Mouse (Mus musculus): ENCODE results near the gene Ddias. TPM values are rescaled to one million over a fixed set of nuclear protein-coding genes. Genes with fewer than 3 reads are reported as not detected.
"Not testable (repeated sequence)": the region's sequence is repeated elsewhere in the genome, so short reads cannot be mapped to it uniquely, and the experiment has no call there.

Gene Ddias
- polyA plus RNA-seq (2016; fragmentation: Nextera tagmentation; extraction: Ambion mirVana): 17.1 and 19.3 TPM in 2 replicates

- peak within 1 kb of the TSS; percentile 58 for H3K4me3 ChIP-seq
- H3K36me3 ChIP-seq: no peaks in the 10 kb centered on the region
- H3K4me2 ChIP-seq (replicated peaks): peak within 1 kb of the TSS; percentile 70
- peak within 1 kb of the TSS; percentile 96 for H3K27ac ChIP-seq (replicated peaks)
- ATAC-seq (ENCODE audit: low FRiP score, low read depth): peak; percentile 91
- H3K27me3 ChIP-seq: no peaks in the 10 kb centered on the region
- WGBS: under 1% methylated on average over 53 of the region's 53 CpGs
- no peaks in the 10 kb centered on the region for H3K9me3 ChIP-seq
- peak within 1 kb of the TSS; percentile 75 for H3K9ac ChIP-seq (replicated peaks)
- H3K4me1 ChIP-seq: peaks cover 16% of the 10 kb centered on the region
Measured at GRCm38 (mm10) chr7:92874116-92874675, at the start of gene Ddias, which contains the start of gene Prcp. Ddias (minus strand) TSS chr7:92874247. Prcp (plus strand) TSS chr7:92874470.

- Histone ChIP-seq H3K4me2 (replicated peaks) (no peak overlapping the region), H3K27me3 (no peaks in the 10 kb centered on the region), H3K4me1 (no peaks in the 10 kb centered on the region), H3K9me3 (no peaks in the 10 kb centered on the region), H3K4me3 (no peak overlapping the region), H3K9ac (replicated peaks) (no peak overlapping the region), H3K27ac (replicated peaks) (no peak overlapping the region), H3K36me3 (no peaks in the 10 kb centered on the region)
- no peak for ATAC-seq (ENCODE audit: low FRiP score, low read depth)
- WGBS: 84% methylated on average over 2 of the region's 2 CpGs
Measured at GRCm38 (mm10) chr7:92920857-92921172, 46.8 kb upstream of the Ddias start.

- H3K4me2 ChIP-seq (replicated peaks): no peak overlapping the region
- no peak overlapping the region for H3K4me3 ChIP-seq
- no peaks in the 10 kb centered on the region for H3K4me1 ChIP-seq
- H3K36me3 ChIP-seq: no peaks in the 10 kb centered on the region
- no peak for ATAC-seq (ENCODE audit: low FRiP score, low read depth)
- 87% methylated on average over 6 of the region's 6 CpGs for WGBS
- no peaks in the 10 kb centered on the region for H3K27me3 ChIP-seq
- H3K9ac ChIP-seq (replicated peaks): no peak overlapping the region
- H3K9me3 ChIP-seq: no peaks in the 10 kb centered on the region
- H3K27ac ChIP-seq (replicated peaks): no peak overlapping the region
Measured at GRCm38 (mm10) chr7:92920172-92920856, 46.3 kb upstream of the Ddias start.

GRCm38 (mm10) chr7:92904285-92904684, 30.2 kb upstream of the Ddias start:
- 64% methylated on average over 7 of the region's 7 CpGs for WGBS
- ATAC-seq (ENCODE audit: low FRiP score, low read depth): not testable (repeated sequence)

GRCm38 (mm10) chr7:92903360-92904038, 29.5 kb upstream of the Ddias start:
- WGBS: 59% methylated on average over 7 of the region's 7 CpGs
- peak; percentile 94 for ATAC-seq (ENCODE audit: low FRiP score, low read depth)
- no peak overlapping the region for H3K4me2 ChIP-seq (replicated peaks)
- H3K9ac ChIP-seq (replicated peaks): no peak overlapping the region
- H3K27ac ChIP-seq (replicated peaks): no peak overlapping the region
- no peaks in the 10 kb centered on the region for H3K9me3 ChIP-seq
- H3K4me1 ChIP-seq: no peaks in the 10 kb centered on the region
- no peaks in the 10 kb centered on the region for H3K36me3 ChIP-seq
- no peaks in the 10 kb centered on the region for H3K27me3 ChIP-seq
- H3K4me3 ChIP-seq: no peak overlapping the region

More at GRCm38 (mm10) chr7:92904285-92904684, 30.2 kb upstream of the Ddias start:
- H3K4me2 ChIP-seq (replicated peaks); H3K9me3 ChIP-seq; H3K9ac ChIP-seq (replicated peaks); H3K4me3 ChIP-seq; H3K27me3 ChIP-seq; H3K36me3 ChIP-seq; H3K27ac ChIP-seq (replicated peaks); H3K4me1 ChIP-seq: not testable (repeated sequence)

- Histone ChIP-seq H3K9ac (replicated peaks) (no peak overlapping the region), H3K27ac (replicated peaks) (no peak overlapping the region), H3K27me3 (no peaks in the 10 kb centered on the region), H3K4me1 (no peaks in the 10 kb centered on the region), H3K4me3 (no peak overlapping the region), H3K36me3 (no peaks in the 10 kb centered on the region), H3K4me2 (replicated peaks) (no peak overlapping the region), H3K9me3 (no peaks in the 10 kb centered on the region)
- WGBS: 55% methylated on average over 2 of the region's 2 CpGs
- ATAC-seq (ENCODE audit: low FRiP score, low read depth): peak; percentile 58; the same call in 1 of the 2 replicates
Measured at GRCm38 (mm10) chr7:92897021-92897420, 23.0 kb upstream of the Ddias start.

GRCm38 (mm10) chr7:92896036-92896435, 22.0 kb upstream of the Ddias start:
- H3K4me3 ChIP-seq: no peak overlapping the region
- no peak overlapping the region for H3K27ac ChIP-seq (replicated peaks)
- H3K36me3 ChIP-seq: no peaks in the 10 kb centered on the region
- H3K27me3 ChIP-seq: no peaks in the 10 kb centered on the region
- H3K4me2 ChIP-seq (replicated peaks): no peak overlapping the region
- H3K9me3 ChIP-seq: no peaks in the 10 kb centered on the region
- ATAC-seq (ENCODE audit: low FRiP score, low read depth): no peak
- no peak overlapping the region for H3K9ac ChIP-seq (replicated peaks)
- 87% methylated on average over 5 of the region's 5 CpGs for WGBS
- no peaks in the 10 kb centered on the region for H3K4me1 ChIP-seq

- no peak overlapping the region for H3K4me3 ChIP-seq
- H3K27me3 ChIP-seq: no peaks in the 10 kb centered on the region
- H3K4me1 ChIP-seq: no peaks in the 10 kb centered on the region; the same call in 1 of the 2 replicates
- no peak overlapping the region for H3K9ac ChIP-seq (replicated peaks)
- no peak for ATAC-seq (ENCODE audit: low FRiP score, low read depth)
- H3K4me2 ChIP-seq (replicated peaks): no peak overlapping the region
- WGBS: 42% methylated on average over 3 of the region's 3 CpGs
- no peak overlapping the region for H3K27ac ChIP-seq (replicated peaks)
- no peaks in the 10 kb centered on the region for H3K9me3 ChIP-seq
- H3K36me3 ChIP-seq: no peaks in the 10 kb centered on the region
Measured at GRCm38 (mm10) chr7:92893478-92893877, 19.4 kb upstream of the Ddias start.

GRCm38 (mm10) chr7:92890618-92891230, 16.7 kb upstream of the Ddias start:
- Histone ChIP-seq H3K4me1 (no peaks in the 10 kb centered on the region; the same call in 1 of the 2 replicates), H3K9ac (replicated peaks) (no peak overlapping the region), H3K4me3 (no peak overlapping the region), H3K36me3 (no peaks in the 10 kb centered on the region), H3K4me2 (replicated peaks) (no peak overlapping the region), H3K27ac (replicated peaks) (no peak overlapping the region), H3K27me3 (no peaks in the 10 kb centered on the region), H3K9me3 (no peaks in the 10 kb centered on the region)
- WGBS: 48% methylated on average over 4 of the region's 4 CpGs
- ATAC-seq (ENCODE audit: low FRiP score, low read depth): no peak

GRCm38 (mm10) chr7:92890211-92890610, 16.2 kb upstream of the Ddias start:
- no peaks in the 10 kb centered on the region for H3K27me3 ChIP-seq
- no peak overlapping the region for H3K9ac ChIP-seq (replicated peaks)
- no peak overlapping the region for H3K4me3 ChIP-seq
- H3K4me2 ChIP-seq (replicated peaks): no peak overlapping the region
- ATAC-seq (ENCODE audit: low FRiP score, low read depth): no peak
- H3K9me3 ChIP-seq: no peaks in the 10 kb centered on the region
- H3K4me1 ChIP-seq: no peaks in the 10 kb centered on the region; the same call in 1 of the 2 replicates
- H3K36me3 ChIP-seq: no peaks in the 10 kb centered on the region
- 70% methylated on average over 1 of the region's 1 CpGs for WGBS
- no peak overlapping the region for H3K27ac ChIP-seq (replicated peaks)

- no peaks in the 10 kb centered on the region for H3K27me3 ChIP-seq
- no peak overlapping the region for H3K27ac ChIP-seq (replicated peaks)
- 95% methylated on average over 5 of the region's 5 CpGs for WGBS
- no peaks in the 10 kb centered on the region for H3K36me3 ChIP-seq
- no peak overlapping the region for H3K4me3 ChIP-seq
- no peak overlapping the region for H3K9ac ChIP-seq (replicated peaks)
- H3K9me3 ChIP-seq: no peaks in the 10 kb centered on the region
- H3K4me2 ChIP-seq (replicated peaks): no peak overlapping the region
- no peak for ATAC-seq (ENCODE audit: low FRiP score, low read depth)
- H3K4me1 ChIP-seq: no peaks in the 10 kb centered on the region; the same call in 1 of the 2 replicates
Measured at GRCm38 (mm10) chr7:92887230-92887629, 13.2 kb upstream of the Ddias start.

- Histone ChIP-seq H3K4me3 (no peak overlapping the region), H3K4me1 (no peaks in the 10 kb centered on the region; the same call in 1 of the 2 replicates), H3K9ac (replicated peaks) (no peak overlapping the region), H3K27me3 (no peaks in the 10 kb centered on the region), H3K4me2 (replicated peaks) (no peak overlapping the region), H3K36me3 (no peaks in the 10 kb centered on the region), H3K9me3 (no peaks in the 10 kb centered on the region), H3K27ac (replicated peaks) (no peak overlapping the region)
- ATAC-seq (ENCODE audit: low FRiP score, low read depth): no peak
- 90% methylated on average over 7 of the region's 7 CpGs for WGBS
Measured at GRCm38 (mm10) chr7:92886801-92887200, 12.8 kb upstream of the Ddias start.

All from midbrain, embryonic 12.5 days (tissue).